Mouse (Mus musculus) urinary bladder, adult 2 months (tissue): ENCODE measurements around the gene Bet1l. TPM values are rescaled to one million over a fixed set of nuclear protein-coding genes. Genes with fewer than 3 reads are reported as not detected.
"Not testable (repeated sequence)": the region's sequence is repeated elsewhere in the genome, so short reads cannot be mapped to it uniquely, and the experiment has no call there.

ENCODE experiments used
- DNase-seq: peaks from one replicate; pipeline ENCODE4 v3.0.0; 2022; ENCODE audit warnings: low spot score
- polyA plus RNA-seq: library from polyadenylated mRNA; depleted of rRNA; stranded (reverse); fragments of >200 nt; gene quantifications from 2 replicates; pipeline ENCODE4 v1.2.3, GENCODE M21; 2012; rRNA removed

Bet1l gene
- polyA plus RNA-seq, result 35.9 and 46.2 TPM in 2 replicates

DNA sequence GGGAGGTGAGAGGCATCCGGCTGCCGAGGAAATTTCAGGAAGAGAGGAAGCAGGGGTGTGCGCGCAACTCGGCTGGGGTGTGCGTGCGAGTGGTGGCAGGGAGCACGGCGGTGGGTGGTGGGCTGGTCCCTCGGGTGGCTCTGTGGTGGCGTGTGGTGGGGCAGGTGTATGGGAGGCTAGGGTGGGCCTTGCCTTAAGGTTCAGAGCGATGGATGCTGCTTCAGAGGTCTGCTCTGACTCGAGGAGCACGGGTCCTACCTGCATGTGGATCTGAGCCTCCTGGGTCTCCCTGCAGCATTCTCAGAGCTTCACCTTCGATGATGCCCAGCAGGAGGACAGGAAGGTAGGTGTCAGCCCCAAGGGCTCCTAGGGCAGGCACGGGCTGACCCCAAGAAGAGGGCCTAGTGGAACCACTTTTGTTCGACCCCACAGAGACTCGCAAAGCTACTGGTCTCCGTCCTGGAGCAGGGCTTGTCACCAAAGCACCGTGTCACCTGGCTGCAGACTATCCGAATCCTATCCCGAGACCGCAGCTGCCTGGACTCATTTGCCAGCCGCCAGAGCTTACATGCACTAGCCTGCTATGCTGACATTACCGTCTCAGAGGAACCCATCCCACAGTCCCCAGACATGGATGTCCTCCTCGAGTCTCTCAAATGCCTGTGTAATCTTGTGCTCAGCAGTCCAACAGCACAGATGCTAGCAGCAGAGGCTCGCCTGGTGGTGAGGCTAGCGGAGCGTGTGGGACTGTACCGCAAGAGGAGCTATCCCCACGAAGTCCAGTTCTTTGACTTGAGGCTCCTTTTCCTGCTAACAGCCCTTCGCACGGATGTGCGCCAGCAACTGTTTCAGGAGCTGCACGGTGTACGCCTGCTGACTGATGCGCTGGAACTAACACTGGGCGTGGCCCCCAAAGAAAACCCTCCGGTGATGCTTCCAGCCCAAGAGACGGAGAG is at the start of gene Bet1l:
Gene Bet1l (minus strand): TSS at position 28 of the 956 bp plus-strand sequence.
- DNase-seq, result no peak

DNA sequence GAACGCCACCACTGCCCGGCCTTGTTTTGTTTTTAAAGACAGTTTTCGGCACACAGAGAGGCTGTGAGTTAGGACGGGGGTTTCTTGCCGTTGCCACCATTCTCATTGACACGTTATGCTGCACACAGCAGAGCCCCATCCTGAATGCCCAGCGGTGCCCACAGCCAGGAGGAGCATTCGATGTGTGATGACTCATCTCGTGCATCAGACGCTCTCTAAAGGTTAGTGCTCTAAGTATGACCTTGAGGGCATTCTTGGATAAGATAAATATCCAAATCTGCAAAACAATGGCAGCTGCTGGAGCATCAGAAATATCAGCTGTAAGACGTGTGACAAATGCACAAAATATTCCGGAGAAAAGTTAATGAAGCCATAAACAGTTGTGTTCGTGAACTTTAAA is 49.8 kb upstream of the Bet1l start:
- DNase-seq, result no peak

DNA sequence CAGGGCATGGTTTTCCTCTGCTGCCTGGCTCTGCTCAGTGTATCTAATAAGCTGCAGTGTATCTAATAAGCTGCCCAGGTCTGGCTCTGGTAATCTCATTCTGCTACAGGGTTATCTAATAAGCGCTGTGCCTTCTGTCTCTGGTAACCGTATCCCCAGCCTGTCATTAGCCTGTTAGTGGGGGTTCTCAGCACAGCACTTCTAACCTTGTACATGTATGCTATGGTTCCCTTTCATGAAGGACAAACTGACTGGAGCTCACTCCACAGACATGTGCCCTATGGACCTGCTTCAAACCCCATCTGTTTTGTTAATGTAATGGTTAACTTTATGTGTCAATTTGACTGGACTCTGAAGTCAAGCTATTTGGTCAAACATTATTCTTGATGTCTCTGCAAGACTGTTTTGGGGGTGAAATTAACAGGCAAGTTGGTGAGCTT is 48.3 kb upstream of the Bet1l start:
- no peak for DNase-seq

DNA sequence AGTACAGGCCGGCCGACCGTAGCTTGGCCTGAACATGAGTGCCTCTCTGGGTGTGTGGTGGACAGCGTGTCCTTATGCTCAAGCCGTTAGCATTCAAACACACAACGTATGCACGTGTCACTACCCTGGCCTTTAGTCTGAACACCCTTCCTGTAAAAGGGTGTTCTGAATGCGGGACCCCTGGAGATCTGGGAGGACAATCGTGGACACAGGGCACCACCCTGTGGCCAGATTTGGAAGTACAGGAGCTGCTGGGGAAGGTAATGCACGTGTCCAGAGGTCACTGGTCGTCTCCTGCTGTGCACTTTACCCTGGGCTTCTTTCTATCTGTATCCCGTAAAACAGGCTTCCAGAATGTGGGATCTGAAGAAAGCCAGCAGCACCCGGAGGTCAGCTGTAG is 45.8 kb upstream of the Bet1l start:
- peak; percentile 67 for DNase-seq

DNA sequence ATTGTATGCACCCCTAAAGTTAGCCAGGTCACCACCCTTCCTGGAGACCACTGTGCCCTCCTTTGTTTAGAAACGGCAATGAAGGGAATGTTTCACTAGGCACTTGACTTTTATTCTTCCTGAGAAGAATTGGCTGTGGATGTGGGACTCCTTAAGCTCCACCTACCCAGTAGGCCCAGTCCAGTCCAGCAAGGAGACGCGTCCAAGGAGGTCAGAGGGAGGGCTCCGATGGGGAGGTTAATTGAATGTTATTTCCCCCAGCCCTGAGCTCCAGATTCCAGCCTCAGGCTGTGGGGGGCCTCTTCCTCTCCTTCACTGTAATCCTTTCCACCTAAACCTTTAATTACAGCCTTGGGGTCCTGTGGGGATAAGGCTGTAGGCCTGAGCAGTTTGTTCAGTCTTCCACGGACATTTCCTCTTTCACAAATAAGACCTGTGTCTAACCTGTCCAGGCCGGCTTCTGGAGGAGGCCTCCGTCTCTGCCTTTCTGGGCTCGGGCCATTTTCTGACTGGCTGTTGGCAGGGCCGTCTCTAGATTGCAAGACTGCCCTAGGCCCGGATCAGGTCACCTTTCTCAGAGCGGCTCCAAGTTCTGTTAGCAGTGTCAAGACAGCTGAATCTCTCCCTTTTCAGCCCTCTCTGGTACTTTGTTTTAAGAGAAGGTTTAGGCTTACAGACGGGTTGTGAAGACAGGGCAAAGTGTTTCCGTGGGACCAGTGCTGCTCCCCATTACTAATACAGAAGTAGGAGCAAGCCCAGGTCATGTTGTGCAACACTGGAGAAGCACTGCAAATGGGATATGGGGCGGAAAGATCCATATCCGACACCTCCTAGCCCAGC is 44.9 kb upstream of the Bet1l start:
- no peak for DNase-seq

DNA sequence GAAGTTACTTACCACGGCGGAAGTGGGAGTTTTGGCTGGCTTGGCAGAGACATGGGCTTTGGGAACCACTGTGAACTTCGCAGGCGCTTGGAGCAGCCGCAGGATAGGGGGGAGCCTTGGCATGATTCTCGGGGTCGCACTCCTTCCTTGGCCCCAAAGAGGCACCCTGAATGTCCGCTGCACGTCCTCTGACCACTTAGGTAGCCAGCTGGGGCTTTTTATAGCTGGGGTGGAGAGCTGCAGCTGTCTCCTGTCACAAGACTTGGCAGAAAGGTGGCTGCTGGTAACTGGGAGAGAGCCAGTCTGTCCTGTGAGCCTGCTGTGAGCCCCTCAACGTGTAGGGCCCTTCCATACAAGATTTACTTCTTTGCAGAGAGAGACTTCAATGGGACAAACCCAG is 42.8 kb upstream of the Bet1l start, which contains the start of gene Cox8b:
Gene Cox8b (minus strand): TSS at position 227 of the 400 bp plus-strand sequence.
- DNase-seq, result no peak

DNA sequence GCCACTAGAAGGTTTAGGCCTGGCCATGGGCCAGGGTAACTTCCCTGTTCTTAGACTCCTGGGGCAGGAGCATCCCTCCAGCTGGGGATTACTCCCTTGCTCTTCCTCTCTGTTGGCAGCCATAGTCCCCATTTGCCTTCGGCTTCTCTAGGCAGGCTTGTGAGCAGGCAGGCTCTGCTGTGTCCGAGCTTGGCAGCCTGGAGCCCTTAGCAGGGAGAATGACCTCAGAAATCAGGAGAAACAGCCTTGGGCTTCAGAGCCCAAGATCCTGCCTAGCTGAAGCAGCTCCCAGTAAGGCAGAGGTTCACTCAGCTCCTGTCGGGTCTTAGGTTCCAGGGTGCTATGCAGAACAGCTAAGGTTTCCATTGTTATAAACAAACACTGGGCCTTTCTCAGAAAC is 41.7 kb upstream of the Bet1l start:
- no peak for DNase-seq

DNA sequence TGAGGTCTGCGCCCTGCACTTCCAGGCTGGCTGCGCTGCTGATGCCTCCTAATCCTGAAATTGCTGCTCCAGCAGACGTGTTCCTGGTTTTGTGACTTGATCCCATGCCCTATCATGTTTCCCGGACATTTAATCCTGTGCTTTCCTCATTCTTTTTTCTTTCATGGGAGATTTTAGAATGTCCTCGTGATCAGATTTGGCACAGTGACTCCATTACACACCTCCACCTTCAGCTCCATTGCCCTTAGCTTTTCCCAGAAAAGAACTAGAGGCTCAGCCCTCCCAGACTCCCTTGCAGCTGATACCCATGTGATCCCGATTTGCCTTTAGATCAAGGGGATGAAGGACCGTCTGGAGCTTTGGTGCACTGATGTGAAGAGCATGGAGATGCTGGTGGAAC is 40.5 kb upstream of the Bet1l start:
- no peak for DNase-seq

DNA sequence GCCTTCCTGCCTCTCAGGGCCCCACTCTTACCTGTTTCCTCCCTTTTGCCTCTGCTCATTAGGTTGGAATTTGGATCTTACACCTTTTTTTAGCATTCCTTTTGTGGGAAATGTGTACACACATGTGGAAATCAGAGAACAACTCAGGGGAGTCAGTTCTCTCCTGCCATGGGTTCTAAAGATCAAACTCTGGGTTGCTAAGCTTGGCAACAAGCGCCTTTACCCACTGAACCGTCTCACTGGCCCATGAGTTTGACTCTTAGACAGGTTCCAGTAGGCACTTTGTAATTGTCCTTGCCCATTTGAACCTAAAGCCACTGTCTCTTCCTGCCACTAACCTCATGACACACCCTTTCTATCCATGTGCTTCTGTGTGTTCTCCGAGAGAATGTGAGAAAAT is 37.2 kb upstream of the Bet1l start:
- DNase-seq, result no peak

DNA sequence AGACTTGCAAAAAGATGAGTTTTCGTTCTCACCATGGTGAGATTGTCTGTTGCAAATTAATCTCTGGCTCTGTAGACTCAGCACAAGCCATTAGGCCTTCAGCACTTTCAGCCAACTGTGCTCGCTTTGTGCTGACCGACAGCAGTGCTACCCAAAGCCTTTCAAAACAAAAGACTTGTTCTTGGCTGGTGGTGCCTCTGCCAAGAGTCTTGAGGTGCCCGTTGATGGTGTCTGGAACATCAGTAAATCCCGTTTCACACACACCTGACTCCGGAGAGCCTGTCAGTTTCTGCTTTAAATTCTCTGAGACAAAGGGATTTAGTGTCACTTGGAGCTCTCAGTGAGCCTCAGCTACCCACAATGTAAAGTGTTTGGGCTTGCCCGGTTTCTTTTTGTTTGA is 36.7 kb upstream of the Bet1l start:
- no peak for DNase-seq

DNA sequence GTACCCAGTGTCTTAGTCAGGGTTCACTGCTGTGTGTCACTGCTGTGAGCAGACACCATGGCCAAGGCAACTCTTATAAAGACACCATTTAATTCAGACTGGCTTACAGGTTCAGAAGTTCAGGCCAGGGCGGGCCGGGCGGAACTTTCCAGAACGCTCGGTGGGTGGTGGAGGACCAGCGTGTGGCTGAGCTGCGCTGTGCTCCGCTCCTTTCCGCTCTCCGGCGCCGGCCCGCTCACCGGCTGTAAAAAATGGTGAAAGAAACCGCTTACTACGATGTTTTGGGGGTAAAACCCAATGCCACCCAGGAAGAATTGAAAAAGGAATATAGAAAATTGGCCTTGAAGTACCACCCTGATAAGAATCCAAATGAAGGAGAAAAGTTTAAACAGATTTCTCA is 33.3 kb upstream of the Bet1l start:
- DNase-seq, result not testable (repeated sequence)

DNA sequence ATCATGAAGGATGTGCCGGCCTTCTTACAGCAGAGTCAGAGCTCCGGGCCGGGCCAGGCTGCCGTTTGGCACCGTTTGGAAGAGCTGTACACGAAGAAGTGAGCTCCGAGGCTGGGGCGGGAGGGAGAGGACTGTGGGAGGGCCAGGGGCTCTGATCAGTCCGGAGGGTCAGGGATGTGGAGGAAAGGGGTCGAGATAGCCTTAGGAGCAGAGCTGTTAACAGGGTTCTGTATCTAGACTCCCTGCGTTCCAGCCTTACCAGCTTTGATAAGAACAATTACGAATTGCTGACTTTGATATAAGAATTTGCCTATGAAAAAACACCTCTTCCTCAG is 25.1 kb upstream of the Bet1l start:
- DNase-seq, result no peak

DNA sequence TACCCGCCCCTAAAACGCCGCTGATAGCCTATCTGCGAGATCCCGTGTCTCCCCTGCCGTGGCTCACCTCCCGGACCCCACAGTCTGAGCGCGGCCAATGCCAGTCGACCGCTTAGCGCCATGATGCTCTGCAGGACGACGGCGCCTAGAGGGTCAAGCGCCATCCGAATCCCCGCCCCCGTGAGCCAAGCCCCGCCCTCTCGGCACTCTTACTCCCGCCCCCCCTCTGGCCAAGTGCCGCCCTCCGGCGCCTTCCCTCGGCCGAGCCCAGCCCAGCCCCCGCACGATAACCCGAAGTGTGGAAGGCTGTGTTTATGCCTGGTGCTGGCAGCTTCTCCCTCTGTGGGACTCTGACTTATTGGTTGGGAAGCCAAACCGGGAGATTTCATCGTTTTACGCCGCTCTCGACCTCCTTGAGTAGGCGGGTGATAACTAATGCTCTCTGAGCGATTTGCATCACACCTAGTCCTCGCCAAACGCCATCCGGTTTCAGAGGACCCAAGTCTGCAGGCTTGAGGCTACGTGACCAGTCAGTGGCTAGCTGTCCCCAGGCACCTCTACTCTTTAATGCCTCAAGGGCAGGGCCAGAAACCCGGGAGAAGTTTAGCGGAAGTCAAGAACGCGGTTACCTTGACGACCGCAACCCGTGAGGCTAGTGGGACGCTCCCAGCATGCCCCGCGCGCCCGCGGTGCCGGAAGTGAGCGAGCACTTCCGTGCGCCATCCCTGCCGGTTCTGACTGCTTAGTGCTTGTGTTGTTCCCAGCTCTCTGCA is 24.5 kb upstream of the Bet1l start, which contains the start of the genes Psmd13 and Sirt3:
Gene Psmd13 (plus strand): TSS at position 273 of the 773 bp plus-strand sequence.
Gene Sirt3 (minus strand): TSS at position 614 of the 773 bp plus-strand sequence.
- DNase-seq, result peak; percentile 81

DNA sequence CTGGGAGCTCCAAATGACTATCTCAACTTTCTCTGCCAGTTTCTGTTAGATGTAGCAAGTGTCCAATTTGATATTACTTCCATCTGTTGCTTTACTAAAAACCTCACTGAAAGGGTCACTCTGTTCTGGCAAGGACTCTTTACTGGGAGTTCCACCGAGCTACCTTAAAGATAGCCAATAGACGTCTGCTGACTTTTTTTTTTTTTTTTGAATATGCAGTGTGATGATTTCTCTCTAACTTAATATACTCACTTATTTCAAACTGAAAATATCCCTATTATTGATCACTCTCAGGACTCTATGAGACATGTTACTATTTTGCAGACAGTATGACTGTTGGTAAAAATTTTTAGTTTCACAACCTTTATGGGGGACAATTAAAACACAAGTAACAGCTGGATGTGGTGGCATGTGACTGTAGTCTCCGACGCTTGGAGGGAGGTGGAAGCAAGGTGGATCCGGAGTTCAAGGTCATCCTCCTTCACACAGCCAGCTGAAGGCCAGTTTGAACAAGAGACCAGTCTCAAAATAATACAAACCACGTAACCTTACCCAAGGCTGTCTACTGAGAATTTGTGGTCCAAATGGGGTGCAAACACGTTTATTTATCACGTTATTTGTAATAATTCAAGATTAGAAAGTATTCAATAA is 23.6 kb upstream of the Bet1l start:
- DNase-seq, result no peak

DNA sequence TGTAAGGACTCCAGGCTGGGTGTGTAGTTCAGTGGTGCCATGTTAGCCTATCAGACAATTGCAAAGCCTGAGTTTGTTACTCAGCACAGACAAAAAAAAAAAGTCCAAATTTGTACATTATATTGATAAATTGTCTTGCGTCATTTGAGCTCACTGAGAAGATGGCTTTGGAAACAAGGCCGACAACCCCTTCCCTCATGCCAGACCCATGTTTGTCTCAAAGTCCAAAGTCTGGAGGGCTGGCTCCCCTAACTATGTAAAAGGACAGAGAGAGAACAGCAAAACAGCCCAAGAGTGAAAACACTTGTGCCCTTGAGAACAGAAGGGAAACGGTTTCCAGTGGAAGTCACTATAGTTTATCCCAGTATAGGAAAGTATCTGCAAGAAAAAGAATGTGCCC is 23.0 kb upstream of the Bet1l start:
- no peak for DNase-seq

DNA sequence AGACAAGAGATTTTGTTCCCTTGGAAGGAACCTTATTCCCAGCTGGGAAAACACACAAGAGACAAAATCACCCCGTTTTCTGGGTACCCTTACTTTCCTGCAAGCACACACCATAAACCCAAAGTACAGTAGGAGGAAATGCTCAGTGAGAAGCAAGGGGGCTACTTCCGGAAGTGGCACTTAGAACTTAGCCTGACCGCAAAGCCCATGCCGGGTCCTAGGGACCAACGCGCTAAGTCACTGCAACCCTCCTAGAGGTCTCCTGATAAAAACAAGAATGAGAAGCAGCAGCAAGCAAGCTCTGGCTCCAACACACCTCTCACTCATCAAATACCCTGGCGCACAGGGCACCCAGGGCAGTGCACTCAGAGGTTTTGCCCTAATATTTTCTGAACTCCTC is 22.0 kb upstream of the Bet1l start:
- DNase-seq, result no peak

DNA sequence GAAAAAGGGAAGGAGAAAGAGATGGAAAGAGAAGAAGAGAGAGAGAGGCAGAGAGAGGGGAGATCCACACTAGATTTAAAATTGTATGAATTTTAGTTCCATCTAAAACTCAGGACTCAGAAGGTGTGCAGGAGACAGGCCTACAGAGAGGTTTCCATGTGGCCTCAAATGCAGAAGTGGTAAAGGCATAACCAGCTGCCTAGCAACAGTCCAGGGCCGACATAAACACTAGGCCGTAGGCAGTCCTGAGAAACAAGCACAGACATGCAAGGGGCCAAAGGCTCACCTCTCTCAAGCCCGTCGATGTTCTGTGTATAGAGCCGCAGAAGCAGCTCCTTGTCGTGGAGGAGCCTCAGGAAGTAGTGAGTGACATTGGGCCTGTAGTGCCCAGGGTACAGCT is 20.0 kb upstream of the Bet1l start:
- no peak for DNase-seq

DNA sequence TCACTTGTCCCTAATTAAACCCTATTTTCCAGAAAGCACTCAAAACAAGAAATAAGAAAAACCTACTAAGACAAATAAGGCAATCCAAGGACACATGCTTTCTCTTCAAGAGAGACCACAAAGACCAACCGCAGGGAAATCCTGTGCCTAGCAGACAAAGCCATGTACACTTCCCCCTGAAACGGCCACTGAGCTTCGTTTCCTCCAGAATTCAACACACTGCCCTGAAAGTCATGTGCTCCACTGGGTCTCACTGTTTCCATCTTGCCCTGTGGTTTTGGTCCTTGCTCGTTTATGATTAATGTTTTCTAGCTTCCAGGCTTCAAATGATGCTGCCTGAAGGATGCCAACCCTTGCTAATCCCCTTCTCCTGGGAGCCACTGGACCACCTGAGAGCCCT is 16.8 kb upstream of the Bet1l start:
- no peak for DNase-seq

DNA sequence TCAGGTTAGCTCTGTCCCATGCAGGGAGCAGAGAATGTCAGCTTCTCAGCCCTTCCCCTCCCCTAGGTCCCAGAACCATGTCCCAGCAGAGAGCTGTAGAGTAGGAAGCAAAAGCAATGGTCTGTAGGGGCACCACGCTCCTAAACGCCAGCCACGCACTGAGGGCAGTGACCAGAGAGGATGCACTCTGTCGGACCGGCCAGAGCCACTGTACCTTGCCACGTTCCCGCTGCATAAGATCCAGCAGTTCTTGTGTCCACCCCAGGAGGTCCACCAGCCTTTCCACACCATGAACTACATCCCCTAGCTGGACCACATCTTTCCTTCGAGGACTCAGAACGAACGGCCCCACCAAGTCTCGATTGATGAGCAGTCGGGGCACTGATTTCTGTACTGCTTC is 7.4 kb upstream of the Bet1l start:
- no peak for DNase-seq

DNA sequence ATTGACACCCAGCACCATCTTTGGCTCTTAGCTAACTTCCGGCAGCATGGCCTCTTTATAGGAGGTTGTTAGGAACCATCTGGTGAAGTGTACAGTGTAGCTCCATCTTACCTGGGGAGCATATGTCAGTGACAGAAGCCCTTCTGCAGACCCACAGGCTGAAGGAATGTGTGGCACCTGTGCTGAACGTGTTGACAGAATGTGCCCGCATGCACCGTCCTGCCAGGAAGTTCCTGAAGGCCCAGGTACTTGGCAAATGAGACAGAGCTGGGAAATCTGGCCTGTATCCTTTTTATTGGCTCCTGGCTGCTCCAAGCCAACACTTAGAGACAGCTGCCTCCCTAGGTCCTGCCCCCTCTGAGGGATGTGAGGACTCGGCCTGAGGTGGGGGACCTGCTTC is 3.4 kb upstream of the Bet1l start:
- no peak for DNase-seq

DNA sequence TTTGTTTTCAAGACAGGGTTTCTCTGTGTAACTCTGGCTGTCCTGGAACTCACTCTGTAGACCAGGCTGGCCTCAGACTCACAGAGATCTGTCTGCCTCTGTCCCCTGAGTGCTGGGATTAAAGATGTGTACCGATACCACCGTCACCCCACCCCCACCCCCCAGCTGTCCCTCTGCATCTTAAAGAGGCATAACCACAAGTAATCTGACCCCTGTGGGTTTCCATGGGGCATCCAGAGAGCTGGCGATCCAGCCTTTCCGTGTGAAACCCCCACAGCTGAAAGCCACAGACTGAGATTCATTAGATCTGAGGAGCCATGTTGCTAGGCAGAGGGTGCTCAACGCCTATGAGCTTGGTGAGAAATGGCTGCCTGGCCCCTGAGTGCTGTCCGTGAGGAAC is 2.6 kb upstream of the Bet1l start:
- DNase-seq, result no peak
